Mouse (Mus musculus): ENCODE results near the gene Macrod1. TPM values are rescaled to one million over a fixed set of nuclear protein-coding genes. Genes with fewer than 3 reads are reported as not detected.
A peak's percentile ranks its signal among the peaks of the same experiment; 100 is the strongest.

Macrod1 gene
- total RNA-seq (2017), result 1.2 and 3.7 TPM in 2 replicates

DNA sequence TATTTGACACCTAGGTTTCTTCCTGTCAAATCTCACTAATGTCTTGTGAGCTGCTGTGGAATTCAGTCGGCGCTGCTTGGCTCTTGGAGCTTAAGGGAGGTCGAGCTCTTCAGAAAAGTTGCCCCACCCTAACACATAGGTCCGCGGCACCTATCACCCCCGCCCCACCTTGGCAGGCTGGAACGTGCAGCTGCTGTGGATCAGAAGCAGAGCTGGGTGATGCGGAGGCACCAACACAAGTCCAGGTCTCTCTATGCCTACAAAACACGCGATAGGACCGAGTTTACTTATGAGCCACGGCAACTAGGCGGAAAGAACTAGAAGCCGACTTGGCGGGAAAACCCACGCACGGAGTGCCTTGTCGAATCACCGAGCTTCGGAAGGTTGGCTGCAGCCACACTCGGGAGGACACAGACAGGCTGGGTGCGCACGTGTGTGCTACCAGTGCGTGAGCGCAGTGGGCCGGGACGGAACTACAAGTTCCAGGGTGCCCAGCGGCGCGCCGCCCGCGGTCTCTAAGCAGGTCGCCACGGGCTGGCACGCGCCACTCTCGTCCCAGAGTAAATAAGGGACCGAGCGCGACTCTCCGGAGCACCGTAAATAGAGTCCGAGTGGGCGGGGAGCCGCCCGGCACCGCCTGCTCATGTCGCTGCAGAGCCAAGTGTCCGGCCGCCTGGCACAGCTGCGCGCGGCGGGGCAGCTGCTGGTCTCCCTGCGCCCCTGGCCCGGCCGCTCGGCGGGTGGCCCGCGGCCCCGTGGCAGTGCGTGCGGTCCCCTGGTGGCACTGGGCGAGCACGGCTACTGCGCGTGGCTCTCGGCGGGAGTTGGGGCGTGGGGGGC, at the start of gene Macrod1:
Gene Macrod1 (plus strand): TSS at position 563 of the 840 bp plus-strand sequence.
- peak; percentile 53 for ATAC-seq (ENCODE audit: extremely low read depth, insufficient number of reproducible peaks, low FRiP score, poor library complexity, severe bottlenecking)

DNA sequence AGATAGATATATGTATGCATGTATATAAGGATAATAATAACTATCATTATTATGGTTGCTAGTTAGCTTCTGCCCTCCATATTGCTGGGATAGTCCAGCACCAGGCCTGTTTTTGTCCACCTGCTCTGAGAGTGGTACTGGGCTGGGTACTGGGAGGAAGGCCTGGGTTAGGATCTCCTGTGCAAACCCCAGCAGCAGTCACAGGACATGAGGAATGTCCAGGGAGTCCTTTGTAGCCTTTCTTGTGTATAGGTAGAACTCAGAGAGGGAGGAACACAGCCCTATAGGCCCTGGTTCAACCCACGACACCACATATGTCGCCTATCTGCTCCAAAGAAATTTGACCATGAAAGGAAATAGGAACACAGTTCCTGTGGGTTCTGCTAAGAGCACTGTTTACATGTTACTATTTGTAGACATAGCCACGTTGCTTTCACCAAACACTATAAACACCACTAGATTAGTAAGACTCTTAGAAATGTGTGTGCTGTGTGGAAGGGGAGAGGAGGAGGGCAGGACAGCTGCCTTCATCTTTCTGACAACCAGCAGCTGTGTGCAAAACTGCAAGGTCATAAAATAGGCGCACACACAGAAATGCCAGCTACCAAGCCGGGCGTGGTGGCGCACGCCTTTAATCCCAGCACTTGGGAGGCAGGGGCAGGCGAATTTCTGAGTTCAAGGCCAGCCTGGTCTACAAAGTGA, 49.6 kb upstream of the Macrod1 start:
- no peak for ATAC-seq (ENCODE audit: extremely low read depth, insufficient number of reproducible peaks, low FRiP score, poor library complexity, severe bottlenecking)

- no peak for ATAC-seq (ENCODE audit: extremely low read depth, insufficient number of reproducible peaks, low FRiP score, poor library complexity, severe bottlenecking)
Observed at GRCm38 (mm10) chr19:7012426-7012825, 44.2 kb upstream of the Macrod1 start.

- ATAC-seq (ENCODE audit: extremely low read depth, insufficient number of reproducible peaks, low FRiP score, poor library complexity, severe bottlenecking), result no peak
Observed at GRCm38 (mm10) chr19:7013984-7014383, 42.6 kb upstream of the Macrod1 start.

- no peak for ATAC-seq (ENCODE audit: extremely low read depth, insufficient number of reproducible peaks, low FRiP score, poor library complexity, severe bottlenecking)
Observed at GRCm38 (mm10) chr19:7014481-7015135, 42.0 kb upstream of the Macrod1 start.

GRCm38 (mm10) chr19:7017541-7018457, 38.8 kb upstream of the Macrod1 start:
- peak; percentile 51 for ATAC-seq (ENCODE audit: extremely low read depth, insufficient number of reproducible peaks, low FRiP score, poor library complexity, severe bottlenecking)

DNA sequence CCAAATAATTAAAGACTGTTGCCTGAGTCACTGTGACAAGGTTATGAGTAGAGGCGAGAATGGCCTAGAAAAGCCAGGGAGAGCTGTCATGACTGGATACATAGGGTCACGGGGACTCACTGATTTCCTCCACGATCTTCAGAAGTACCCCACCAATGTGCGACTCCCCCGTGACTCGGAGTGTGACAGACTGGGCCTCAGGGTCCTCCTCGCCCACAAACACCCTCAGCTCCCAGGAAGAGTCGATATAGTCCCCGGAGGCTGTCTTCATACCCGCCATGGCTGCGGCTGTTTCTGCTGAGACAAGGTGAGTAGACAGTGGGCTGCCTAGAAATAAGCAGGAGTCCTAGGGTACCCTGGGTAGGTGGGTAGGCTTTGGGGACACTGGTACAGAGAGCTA, 38.1 kb upstream of the Macrod1 start:
- ATAC-seq (ENCODE audit: extremely low read depth, insufficient number of reproducible peaks, low FRiP score, poor library complexity, severe bottlenecking), result no peak; the same call in 1 of the 2 replicates

GRCm38 (mm10) chr19:7019191-7019590, 37.4 kb upstream of the Macrod1 start, which contains the start of gene Fermt3:
TSS of gene Fermt3 (minus strand) at chr19:7019469.
- peak; percentile 65 for ATAC-seq (ENCODE audit: extremely low read depth, insufficient number of reproducible peaks, low FRiP score, poor library complexity, severe bottlenecking)

GRCm38 (mm10) chr19:7020224-7020641, 36.4 kb upstream of the Macrod1 start:
- ATAC-seq (ENCODE audit: extremely low read depth, insufficient number of reproducible peaks, low FRiP score, poor library complexity, severe bottlenecking), result peak; percentile 60

GRCm38 (mm10) chr19:7029531-7029930, 27.1 kb upstream of the Macrod1 start:
- no peak for ATAC-seq (ENCODE audit: extremely low read depth, insufficient number of reproducible peaks, low FRiP score, poor library complexity, severe bottlenecking)

GRCm38 (mm10) chr19:7034006-7034405, 22.6 kb upstream of the Macrod1 start:
- no peak for ATAC-seq (ENCODE audit: extremely low read depth, insufficient number of reproducible peaks, low FRiP score, poor library complexity, severe bottlenecking)

GRCm38 (mm10) chr19:7039088-7039720, 17.4 kb upstream of the Macrod1 start:
- no peak for ATAC-seq (ENCODE audit: extremely low read depth, insufficient number of reproducible peaks, low FRiP score, poor library complexity, severe bottlenecking)

- ATAC-seq (ENCODE audit: extremely low read depth, insufficient number of reproducible peaks, low FRiP score, poor library complexity, severe bottlenecking), result peak; percentile 92
Observed at GRCm38 (mm10) chr19:7039841-7040636, 16.6 kb upstream of the Macrod1 start, which contains the start of gene Stip1. TSS of gene Stip1 (minus strand) at chr19:7039967.

- ATAC-seq (ENCODE audit: extremely low read depth, insufficient number of reproducible peaks, low FRiP score, poor library complexity, severe bottlenecking), result no peak
Observed at GRCm38 (mm10) chr19:7040637-7041130, 15.9 kb upstream of the Macrod1 start.

DNA sequence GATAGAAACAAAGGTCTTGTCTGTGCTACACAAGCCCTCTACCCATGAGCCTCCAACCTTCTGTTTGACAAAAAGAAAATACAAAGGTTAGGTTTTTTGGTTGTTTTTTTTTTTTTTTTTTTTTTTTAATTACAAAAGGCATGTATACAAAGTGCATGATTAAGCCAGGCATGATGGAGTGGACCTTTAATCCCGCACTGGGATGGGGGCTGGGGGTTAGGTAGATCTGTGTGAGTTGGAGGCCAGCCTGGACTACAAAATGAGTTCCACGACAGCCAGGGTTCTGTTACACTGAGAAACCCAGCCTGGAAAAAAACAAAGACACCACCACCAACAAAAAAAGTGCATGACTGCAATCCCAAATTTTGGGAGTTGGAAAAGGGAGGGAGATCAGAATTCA, 15.4 kb upstream of the Macrod1 start:
- no peak for ATAC-seq (ENCODE audit: extremely low read depth, insufficient number of reproducible peaks, low FRiP score, poor library complexity, severe bottlenecking)

- no peak for ATAC-seq (ENCODE audit: extremely low read depth, insufficient number of reproducible peaks, low FRiP score, poor library complexity, severe bottlenecking)
Observed at GRCm38 (mm10) chr19:7044279-7044678, 12.3 kb upstream of the Macrod1 start.

DNA sequence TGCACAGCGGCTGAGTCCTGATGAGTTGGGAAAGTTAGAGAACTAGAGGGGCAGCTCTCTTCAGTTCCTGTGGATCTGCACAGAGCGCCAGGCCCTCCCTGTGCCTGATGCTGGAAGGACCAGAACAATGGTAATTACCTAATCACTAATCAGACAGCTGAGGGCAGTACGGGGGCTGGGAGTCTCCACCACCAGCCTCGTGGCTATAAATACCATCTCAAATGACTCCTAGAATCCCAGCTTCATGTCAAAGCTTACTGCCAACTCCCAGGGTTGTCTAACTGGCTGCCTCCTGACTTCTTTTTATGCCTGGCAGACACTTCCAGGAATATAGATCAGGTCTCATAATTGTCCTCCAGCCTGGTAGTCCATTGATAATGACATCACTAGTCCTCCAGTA, 11.9 kb upstream of the Macrod1 start:
- ATAC-seq (ENCODE audit: extremely low read depth, insufficient number of reproducible peaks, low FRiP score, poor library complexity, severe bottlenecking), result no peak

All from neutrophil, adult 5-6 weeks (primary cell).